Mouse (Mus musculus) C2C12 (cell line): ENCODE results near the gene Lysmd1.

ENCODE experiments used
- CTCF ChIP-seq: IDR thresholded peaks from one replicate; pipeline ENCODE4 v1.5.1; 2011; ENCODE audit not compliant: control insufficient read depth, insufficient read depth, insufficient read length
- MAX ChIP-seq: IDR thresholded peaks from one replicate; pipeline ENCODE4 v1.6.1; 2011; ENCODE audit warnings: mild to moderate bottlenecking, control low read depth
- USF1 ChIP-seq: IDR thresholded peaks from one replicate; pipeline ENCODE4 v1.6.1; 2011; ENCODE audit warnings: low read depth, mild to moderate bottlenecking, control low read depth, moderate library complexity

DNA sequence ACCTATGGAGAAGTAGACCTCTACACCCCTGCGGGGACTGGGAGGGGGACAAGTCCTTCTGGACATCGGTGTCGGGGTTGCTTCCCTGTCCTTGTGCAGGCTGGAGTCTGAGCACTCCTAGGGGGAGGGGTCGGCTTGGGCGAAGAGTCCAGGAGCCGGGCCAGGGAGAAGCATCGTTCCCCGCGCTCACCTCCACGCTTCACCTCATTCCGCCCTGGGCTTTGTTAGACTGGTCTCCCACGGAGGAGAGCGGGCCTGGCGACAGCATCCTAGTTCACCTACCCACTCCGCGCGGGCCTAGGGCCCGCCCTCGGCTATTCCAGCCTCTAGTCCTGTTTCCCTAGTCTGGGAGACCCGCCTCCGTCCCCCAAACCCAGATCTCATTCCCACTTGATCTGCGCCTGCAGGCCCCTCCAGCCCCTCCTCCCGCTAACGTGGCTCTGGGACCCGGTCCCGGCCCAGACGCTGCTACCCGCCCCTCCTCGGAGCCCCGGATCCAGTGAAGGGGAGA is 27.2 kb downstream of the Lysmd1 start:
- TF ChIP-seq USF1 (no peak), CTCF (no peak), MAX (no peak)
